Mouse (Mus musculus) heart, embryonic 15.5 days (tissue): Measurements from ENCODE around the gene Taf1c. TPM values are rescaled to one million over a fixed set of nuclear protein-coding genes. Genes with fewer than 3 reads are reported as not detected.

Experiments used
- ATAC-seq: fragments of 200-750 bp; cut with Nextera tagmentation; replicated peaks from 2 replicates; pipeline ENCODE4 v1.8.0; 2017; ENCODE audit warnings: low read depth, moderate TSS enrichment; ENCODE audit not compliant: insufficient number of reproducible peaks, insufficient read depth, low FRiP score
- H3K27ac ChIP-seq: fragments of 300-500 bp; sonication (generic); 2 replicates; pipeline ENCODE4 v1.5.1; 2015; ENCODE audit warnings: mild to moderate bottlenecking, inconsistent platforms
- H3K27me3 ChIP-seq: fragments of 300-500 bp; sonication (generic); 2 replicates; pipeline ENCODE4 v1.6.1; 2015; ENCODE audit warnings: inconsistent platforms
- H3K36me3 ChIP-seq: fragments of 300-500 bp; sonication (generic); 2 replicates; pipeline ENCODE4 v1.6.1; 2015; ENCODE audit warnings: mild to moderate bottlenecking, inconsistent platforms
- H3K4me1 ChIP-seq: fragments of 300-500 bp; sonication (generic); replicated peaks from 2 replicates; pipeline ENCODE4 v1.6.1; 2015; ENCODE audit warnings: inconsistent platforms
- H3K4me2 ChIP-seq: fragments of 300-500 bp; sonication (generic); 2 replicates; pipeline ENCODE4 v1.6.1; 2015; ENCODE audit warnings: inconsistent platforms, mild to moderate bottlenecking, moderate library complexity
- H3K4me3 ChIP-seq: fragments of 300-500 bp; sonication (generic); 2 replicates; pipeline ENCODE4 v1.5.1; 2015; ENCODE audit warnings: mild to moderate bottlenecking, inconsistent platforms
- H3K9ac ChIP-seq: fragments of 300-500 bp; sonication (generic); 2 replicates; pipeline ENCODE4 v1.6.1; 2015; ENCODE audit warnings: mild to moderate bottlenecking, inconsistent platforms
- H3K9me3 ChIP-seq: fragments of 300-500 bp; sonication (generic); replicated peaks from 2 replicates; pipeline ENCODE4 v1.6.1; 2016; ENCODE audit warnings: inconsistent platforms
- WGBS: fragments of 180-500 bp; shearing (Covaris S2); methylation state at CpG from one replicate; pipeline ENCODE4 v1.1.7; 2015; ENCODE audit warnings: mixed read lengths; 5-methylcytosine and 5-hydroxymethylcytosine counted together
- polyA plus RNA-seq: library from polyadenylated mRNA; unstranded; fragments of >200 nt; fragmentation: Nextera tagmentation; extraction: Ambion mirVana; gene quantifications from 2 replicates; pipeline ENCODE4 v1.2.1, GENCODE M21; 2015

Taf1c gene
- polyA plus RNA-seq, 1 experiment from 2014 or later: 4.1 TPM

DNA sequence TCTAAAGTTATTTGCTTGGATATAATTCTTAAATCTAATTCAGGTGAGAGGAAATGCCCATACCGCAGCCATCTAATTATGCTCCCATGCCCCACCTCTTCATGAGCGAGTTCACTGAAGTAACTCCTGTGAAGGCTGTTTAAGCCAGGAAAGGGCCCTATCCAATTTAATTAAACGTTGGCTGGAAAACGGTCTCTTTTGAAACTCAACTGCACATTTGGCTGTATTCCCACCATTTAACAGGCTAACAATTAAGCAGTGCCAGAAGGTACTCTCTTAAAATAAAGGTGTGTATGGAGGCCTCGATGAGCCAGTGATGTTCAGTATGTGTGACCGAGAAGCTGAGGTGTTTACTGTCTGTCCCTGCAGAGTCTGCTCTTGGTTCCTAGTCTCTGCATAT, 49.2 kb downstream of the Taf1c start:
- H3K9ac ChIP-seq: no peak overlapping the region
- no peaks in the 10 kb centered on the region for H3K27me3 ChIP-seq
- no peaks in the 10 kb centered on the region for H3K9me3 ChIP-seq
- no peak for ATAC-seq
- H3K4me3 ChIP-seq: no peak overlapping the region
- H3K36me3 ChIP-seq: no peaks in the 10 kb centered on the region
- H3K4me2 ChIP-seq: no peak overlapping the region
- peaks cover 31% of the 10 kb centered on the region for H3K4me1 ChIP-seq
- 85% methylated on average over 6 of the region's 6 CpGs for WGBS
- no peak overlapping the region for H3K27ac ChIP-seq

DNA sequence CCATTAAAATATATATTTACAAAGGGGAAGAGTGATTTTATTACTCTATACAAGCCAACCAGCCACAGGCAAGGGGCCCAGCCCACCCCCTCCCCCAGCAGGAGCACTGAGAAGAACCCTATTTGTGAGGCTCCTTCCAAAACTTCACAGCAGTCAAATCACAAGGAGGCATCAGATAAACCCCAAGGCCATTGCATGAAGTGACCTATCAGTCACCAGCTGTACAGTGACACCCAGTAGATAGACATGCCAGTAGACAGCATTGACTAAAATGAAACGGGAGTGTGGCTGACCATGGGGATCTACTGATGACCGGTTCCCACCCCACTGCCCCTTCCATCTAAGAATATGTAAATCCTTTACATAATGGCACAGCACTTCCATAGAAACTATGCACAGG, 52.1 kb downstream of the Taf1c start:
- no peaks in the 10 kb centered on the region for H3K36me3 ChIP-seq
- WGBS: 59% methylated on average over 2 of the region's 2 CpGs
- no peaks in the 10 kb centered on the region for H3K27me3 ChIP-seq
- H3K9me3 ChIP-seq: no peaks in the 10 kb centered on the region
- no peak overlapping the region for H3K4me3 ChIP-seq
- H3K27ac ChIP-seq: no peak overlapping the region
- H3K4me2 ChIP-seq: no peak overlapping the region
- H3K4me1 ChIP-seq: peaks cover 31% of the 10 kb centered on the region
- no peak overlapping the region for H3K9ac ChIP-seq
- no peak for ATAC-seq

DNA sequence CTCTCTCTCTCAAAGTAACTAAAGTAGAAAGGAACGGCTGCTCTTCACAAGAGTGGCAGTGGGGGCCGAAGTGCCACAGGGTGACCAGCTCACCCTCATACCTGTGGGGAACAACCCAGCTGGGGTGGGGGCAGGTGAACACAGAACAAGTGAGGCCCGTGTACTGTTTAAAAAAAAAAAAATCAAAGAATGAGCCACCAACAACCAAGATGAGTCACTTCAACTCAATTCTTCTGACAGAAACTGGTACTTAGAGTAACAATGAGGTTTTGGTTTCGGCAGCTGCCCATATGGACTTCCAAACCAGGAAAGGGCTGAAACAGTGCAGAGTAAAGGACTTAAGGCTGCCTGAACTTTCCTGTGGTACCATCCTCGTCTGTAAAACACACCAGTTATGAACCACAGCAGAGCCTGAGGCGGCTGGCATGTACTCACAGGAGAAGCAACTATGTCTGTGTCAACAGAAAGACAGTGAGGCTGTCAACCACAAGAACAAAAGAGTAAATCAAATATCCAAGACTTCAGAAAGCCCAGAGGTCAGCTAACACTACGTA, 56.4 kb downstream of the Taf1c start:
- Histone ChIP-seq H3K36me3 (peaks cover 20% of the 10 kb centered on the region), H3K27ac (no peak overlapping the region)
- 72% methylated on average over 7 of the region's 7 CpGs for WGBS

More for the DNA sequence above, 56.4 kb downstream of the Taf1c start:
- ATAC-seq: no peak
- Histone ChIP-seq H3K9me3 (no peaks in the 10 kb centered on the region), H3K27me3 (no peaks in the 10 kb centered on the region), H3K4me3 (no peak overlapping the region), H3K4me1 (peaks cover 13% of the 10 kb centered on the region; the same call in 1 of the 2 replicates), H3K4me2 (no peak overlapping the region), H3K9ac (no peak overlapping the region)

Other genes with a start within 250 kb of the Taf1c start
- 19.1 and 21.1 TPM in 2 replicates for gene Mlycd, start 210.3 kb downstream of the Taf1c start, polyA plus RNA-seq
- 0.67 and 1.4 TPM in 2 replicates for gene Osgin1, start 171.1 kb downstream of the Taf1c start, polyA plus RNA-seq
- 0.16 and 0.20 TPM in 2 replicates for gene Necab2, start 158.5 kb downstream of the Taf1c start, polyA plus RNA-seq
- gene Slc38a8, start 103.5 kb downstream of the Taf1c start, polyA plus RNA-seq: not detected in 2 replicates
- 57.2 and 75.0 TPM in 2 replicates for gene Mbtps1, start 46.5 kb downstream of the Taf1c start, polyA plus RNA-seq
- gene Hsdl1, start 30.0 kb downstream of the Taf1c start, polyA plus RNA-seq: 25.4 and 39.8 TPM in 2 replicates
- gene Dnaaf1, start 30.0 kb downstream of the Taf1c start, polyA plus RNA-seq: 0.16 and 0.27 TPM in 2 replicates
- not detected in 2 replicates for gene Adad2, start 7.5 kb upstream of the Taf1c start, polyA plus RNA-seq
- 0.05 TPM in 1 of 2 replicates, not detected in the other for gene Kcng4, start 30.5 kb upstream of the Taf1c start, polyA plus RNA-seq
- 5.9 and 6.2 TPM in 2 replicates for gene Wfdc1, start 61.1 kb upstream of the Taf1c start, polyA plus RNA-seq
- gene Atp2c2, start 94.8 kb upstream of the Taf1c start, polyA plus RNA-seq: 0.13 and 0.42 TPM in 2 replicates
- gene Tldc1, start 173.2 kb upstream of the Taf1c start, polyA plus RNA-seq: 10.9 and 12.8 TPM in 2 replicates
- 28.7 and 52.8 TPM in 2 replicates for gene Cotl1, start 235.3 kb upstream of the Taf1c start, polyA plus RNA-seq